Mouse (Mus musculus): ENCODE measurements around the gene Hoxb6. TPM values are rescaled to one million over a fixed set of nuclear protein-coding genes. Genes with fewer than 3 reads are reported as not detected.

Hoxb6 gene
- total RNA-seq, 2 experiments from 2014 or later, result 0.56 to 2.0 TPM

- DNase-seq, result no peak
These were observed 6.2 kb upstream of the Hoxb6 start, which contains the start of gene Hoxb7 for GRCm38 (mm10) chr11:96285771-96286738. TSS of gene Hoxb7 (plus strand) at chr11:96286623.

- no peak for DNase-seq
These were observed 5.4 kb upstream of the Hoxb6 start for GRCm38 (mm10) chr11:96286739-96287385.

GRCm38 (mm10) chr11:96287411-96287810 lies 4.9 kb upstream of the Hoxb6 start:
- no peak for DNase-seq

- DNase-seq, result no peak
These were observed 3.6 kb upstream of the Hoxb6 start for GRCm38 (mm10) chr11:96288455-96289221.

GRCm38 (mm10) chr11:96289293-96289692 lies 3.0 kb upstream of the Hoxb6 start:
- no peak for DNase-seq

- DNase-seq, result no peak
These were observed 2.4 kb upstream of the Hoxb6 start for GRCm38 (mm10) chr11:96289837-96290236.

GRCm38 (mm10) chr11:96290705-96291355 lies 1.4 kb upstream of the Hoxb6 start:
- no peak for DNase-seq

- no peak for DNase-seq
These were observed 457 bp downstream of the Hoxb6 start for GRCm38 (mm10) chr11:96292565-96293301.

- no peak for DNase-seq
These were observed 1.1 kb downstream of the Hoxb6 start for GRCm38 (mm10) chr11:96293302-96293921.

GRCm38 (mm10) chr11:96294245-96295091 lies 2.2 kb downstream of the Hoxb6 start:
- DNase-seq, result peak; percentile 72

GRCm38 (mm10) chr11:96295092-96295835 lies 3.0 kb downstream of the Hoxb6 start:
- no peak for DNase-seq

GRCm38 (mm10) chr11:96296997-96297396 lies 4.7 kb downstream of the Hoxb6 start:
- DNase-seq, result no peak

- DNase-seq, result no peak
These were observed 5.2 kb downstream of the Hoxb6 start for GRCm38 (mm10) chr11:96297428-96297827.

GRCm38 (mm10) chr11:96297968-96298635 lies 5.8 kb downstream of the Hoxb6 start:
- no peak for DNase-seq

GRCm38 (mm10) chr11:96298895-96299667 lies 6.8 kb downstream of the Hoxb6 start:
- DNase-seq, result peak; percentile 35

- DNase-seq, result no peak
These were observed 7.5 kb downstream of the Hoxb6 start for GRCm38 (mm10) chr11:96299781-96300180.

- DNase-seq, result no peak
These were observed 8.2 kb downstream of the Hoxb6 start for GRCm38 (mm10) chr11:96300354-96301063.

Measured in gastrocnemius, postnatal 10 days (tissue).